Mouse (Mus musculus) olfactory bulb, adult 2 months (tissue): ENCODE measurements around the gene Il1r1. TPM values are rescaled to one million over a fixed set of nuclear protein-coding genes. Genes with fewer than 3 reads are reported as not detected.

ENCODE experiments used
- H3K27ac ChIP-seq: fragments of 200-500 bp; 2 replicates; pipeline ENCODE4 v1.5.1; 2012; ENCODE audit warnings: low read depth, low read length; ENCODE audit not compliant: insufficient read depth
- H3K4me1 ChIP-seq: fragments of 200-500 bp; 2 replicates; pipeline ENCODE4 v1.6.1; 2012; ENCODE audit warnings: low read length; ENCODE audit not compliant: control insufficient read depth, insufficient read depth
- H3K4me3 ChIP-seq: fragments of 200-500 bp; 2 replicates; pipeline ENCODE4 v1.5.1; 2012; ENCODE audit warnings: mild to moderate bottlenecking, low read depth, low read length, moderate library complexity; ENCODE audit not compliant: insufficient read depth
- CTCF ChIP-seq: fragments of 200-500 bp; IDR thresholded peaks from 2 replicates; pipeline ENCODE4 v1.5.1; 2012; ENCODE audit warnings: low read depth, mild to moderate bottlenecking, low read length, moderate library complexity; ENCODE audit not compliant: insufficient read depth
- POLR2A ChIP-seq: fragments of 200-500 bp; IDR thresholded peaks from 2 replicates; pipeline ENCODE4 v1.6.1; 2012; ENCODE audit warnings: mild to moderate bottlenecking, low read depth, low read length, moderate library complexity; ENCODE audit not compliant: insufficient read depth
- WGBS: fragments of 180-500 bp; shearing (Covaris S2); methylation state at CpG from one replicate; pipeline ENCODE4 v1.1.7; 2018; 5-methylcytosine and 5-hydroxymethylcytosine counted together
- polyA plus RNA-seq: library from polyadenylated mRNA; stranded (reverse); fragments of >200 nt; gene quantifications from 2 replicates; pipeline ENCODE4 v1.2.4, GENCODE M21; 2012; ENCODE audit warnings: low replicate concordance; ENCODE audit not compliant: missing spikeins, insufficient read depth, insufficient read length

Gene Il1r1
- polyA plus RNA-seq, 1 experiment, result not detected

GRCm38 (mm10) chr1:40190837-40191236 lies 34.0 kb upstream of the Il1r1 start:
- Histone ChIP-seq H3K4me3 (no peak overlapping the region), H3K4me1 (no peaks in the 10 kb centered on the region), H3K27ac (no peak overlapping the region)
- WGBS, result 94% methylated on average over 5 of the region's 5 CpGs
- TF ChIP-seq POLR2A (no peak), CTCF (no peak)

GRCm38 (mm10) chr1:40194279-40194678 lies 30.6 kb upstream of the Il1r1 start:
- WGBS, result 75% methylated on average over 2 of the region's 2 CpGs
- Histone ChIP-seq H3K4me3 (no peak overlapping the region), H3K4me1 (no peaks in the 10 kb centered on the region), H3K27ac (no peak overlapping the region)
- TF ChIP-seq CTCF (no peak), POLR2A (no peak)

- no peak overlapping the region for H3K4me3 ChIP-seq
- 96% methylated on average over 4 of the region's 4 CpGs for WGBS
- no peak overlapping the region for H3K27ac ChIP-seq
- TF ChIP-seq POLR2A, result no peak
- TF ChIP-seq CTCF, result no peak
- no peaks in the 10 kb centered on the region for H3K4me1 ChIP-seq
These were observed 11.3 kb upstream of the Il1r1 start for GRCm38 (mm10) chr1:40213337-40214159.

GRCm38 (mm10) chr1:40217521-40217920 lies 7.4 kb upstream of the Il1r1 start:
- H3K4me3 ChIP-seq, result no peak overlapping the region
- 83% methylated on average over 5 of the region's 5 CpGs for WGBS
- TF ChIP-seq CTCF, result no peak
- TF ChIP-seq POLR2A, result no peak
- no peaks in the 10 kb centered on the region for H3K4me1 ChIP-seq
- H3K27ac ChIP-seq, result no peak overlapping the region

- Histone ChIP-seq H3K4me1 (no peaks in the 10 kb centered on the region), H3K27ac (no peak overlapping the region), H3K4me3 (no peak overlapping the region)
- TF ChIP-seq CTCF (no peak), POLR2A (no peak)
- WGBS, result 86% methylated on average over 3 of the region's 3 CpGs
These were observed 6.3 kb upstream of the Il1r1 start for GRCm38 (mm10) chr1:40218603-40219002.

GRCm38 (mm10) chr1:40220549-40220948 lies 4.3 kb upstream of the Il1r1 start:
- Histone ChIP-seq H3K4me3 (no peak overlapping the region), H3K4me1 (no peaks in the 10 kb centered on the region), H3K27ac (no peak overlapping the region)
- TF ChIP-seq POLR2A (no peak), CTCF (no peak)
- 69% methylated on average over 1 of the region's 1 CpGs for WGBS

- WGBS, result 54% methylated on average over 4 of the region's 4 CpGs
- H3K4me1 ChIP-seq, result no peaks in the 10 kb centered on the region
These were observed 3.0 kb upstream of the Il1r1 start for GRCm38 (mm10) chr1:40221864-40222263.

GRCm38 (mm10) chr1:40222680-40223079 lies 2.2 kb upstream of the Il1r1 start:
- Histone ChIP-seq H3K27ac (no peak overlapping the region), H3K4me1 (no peaks in the 10 kb centered on the region), H3K4me3 (no peak overlapping the region)
- 89% methylated on average over 8 of the region's 8 CpGs for WGBS
- TF ChIP-seq POLR2A, result no peak
- no peak for TF ChIP-seq CTCF

More at GRCm38 (mm10) chr1:40221864-40222263, 3.0 kb upstream of the Il1r1 start:
- TF ChIP-seq POLR2A (no peak), CTCF (no peak)
- H3K27ac ChIP-seq, result no peak overlapping the region
- no peak overlapping the region for H3K4me3 ChIP-seq

GRCm38 (mm10) chr1:40223591-40223990 lies 1.3 kb upstream of the Il1r1 start:
- no peak overlapping the region for H3K27ac ChIP-seq
- no peak overlapping the region for H3K4me3 ChIP-seq
- TF ChIP-seq POLR2A, result no peak
- TF ChIP-seq CTCF, result no peak
- 97% methylated on average over 2 of the region's 2 CpGs for WGBS
- H3K4me1 ChIP-seq, result no peaks in the 10 kb centered on the region

GRCm38 (mm10) chr1:40225580-40225979 lies 700 bp downstream of the Il1r1 start:
- no peaks in the 10 kb centered on the region for H3K4me1 ChIP-seq
- no peak for TF ChIP-seq POLR2A
- TF ChIP-seq CTCF, result no peak
- WGBS, result 62% methylated on average over 2 of the region's 2 CpGs
- no peak overlapping the region for H3K4me3 ChIP-seq
- H3K27ac ChIP-seq, result no peak overlapping the region
